Mouse (Mus musculus): ENCODE data around the gene Gstm2. TPM values are rescaled to one million over a fixed set of nuclear protein-coding genes. Genes with fewer than 3 reads are reported as not detected.
A peak's percentile ranks its signal among the peaks of the same experiment; 100 is the strongest.
"Not testable (repeated sequence)": the region's sequence is repeated elsewhere in the genome, so short reads cannot be mapped to it uniquely, and the experiment has no call there.

Gstm2 gene
- polyA plus RNA-seq, 1 experiment from 2014 or later, result 76.2 TPM

DNA sequence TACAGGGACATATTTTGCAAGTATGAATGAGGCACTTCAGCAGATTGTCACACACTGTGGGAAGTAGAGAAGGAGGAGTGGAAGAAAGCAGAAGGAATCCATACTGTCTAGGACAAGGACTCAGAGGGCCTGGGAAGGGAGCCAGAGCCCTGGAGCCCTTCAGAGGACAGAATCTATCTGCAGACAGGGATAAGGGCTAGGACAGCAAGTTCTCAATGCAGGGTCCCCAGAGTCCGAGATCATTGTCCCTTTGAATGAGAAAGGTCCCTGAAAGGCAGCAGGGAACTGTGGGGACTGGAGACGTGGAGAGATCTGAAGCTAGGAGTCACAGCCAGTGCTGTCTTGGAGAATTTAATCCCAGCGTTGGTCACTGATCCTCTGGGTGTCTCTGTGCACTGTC is 33.0 kb upstream of the Gstm2 start:
- H3K36me3 ChIP-seq (ENCODE audit: control insufficient read depth, insufficient read depth, low read length); H3K4me2 ChIP-seq (replicated peaks; ENCODE audit: low read depth, low read length); H3K4me3 ChIP-seq (ENCODE audit: low read length); H3K27ac ChIP-seq (ENCODE audit: low read depth, low read length); H3K9me3 ChIP-seq (ENCODE audit: control insufficient read depth, low read length); H3K27me3 ChIP-seq (ENCODE audit: control insufficient read depth, insufficient read depth, low read length); H3K4me1 ChIP-seq (ENCODE audit: control insufficient read depth, insufficient read depth, low read length); ATAC-seq (ENCODE audit: low FRiP score, low TSS enrichment); H3K9ac ChIP-seq (ENCODE audit: low read depth, low read length): not testable (repeated sequence)
- 84% methylated on average over 3 of the region's 3 CpGs for WGBS

GRCm38 (mm10) chr3:108018190-108018820 is 32.1 kb upstream of the Gstm2 start:
- Histone ChIP-seq H3K36me3 (ENCODE audit: control insufficient read depth, insufficient read depth, low read length) (no peaks in the 10 kb centered on the region), H3K27me3 (ENCODE audit: control insufficient read depth, insufficient read depth, low read length) (no peaks in the 10 kb centered on the region), H3K4me3 (ENCODE audit: low read length) (peak overlapping the region; percentile 12), H3K27ac (ENCODE audit: low read depth, low read length) (no peak overlapping the region), H3K4me1 (ENCODE audit: control insufficient read depth, insufficient read depth, low read length) (0 out of 2 replicates have a peak, but pooled peaks cover 2% of the 10 kb centered on the region), H3K9me3 (ENCODE audit: control insufficient read depth, low read length) (no peaks in the 10 kb centered on the region), H3K9ac (ENCODE audit: low read depth, low read length) (peak overlapping the region; percentile 46), H3K4me2 (replicated peaks; ENCODE audit: low read depth, low read length) (peak overlapping the region; percentile 60)
- no peak for ATAC-seq (ENCODE audit: low FRiP score, low TSS enrichment)
- 25% methylated on average over 14 of the region's 14 CpGs for WGBS

GRCm38 (mm10) chr3:108017473-108018189 is 31.4 kb upstream of the Gstm2 start, which contains the start of gene Gstm1:
Gene Gstm1, minus strand, starts transcription at chr3:108017973.
- peak; percentile 99 for ATAC-seq (ENCODE audit: low FRiP score, low TSS enrichment)
- peak within 1 kb of the TSS; percentile 37 for H3K4me3 ChIP-seq (ENCODE audit: low read length)
- no peaks in the 10 kb centered on the region for H3K27me3 ChIP-seq (ENCODE audit: control insufficient read depth, insufficient read depth, low read length)
- H3K27ac ChIP-seq (ENCODE audit: low read depth, low read length), result peak within 1 kb of the TSS; percentile 87
- no peaks in the 10 kb centered on the region for H3K36me3 ChIP-seq (ENCODE audit: control insufficient read depth, insufficient read depth, low read length)
- WGBS, result under 1% methylated on average over 31 of the region's 31 CpGs
- H3K4me2 ChIP-seq (replicated peaks; ENCODE audit: low read depth, low read length), result peak within 1 kb of the TSS; percentile 60
- H3K4me1 ChIP-seq (ENCODE audit: control insufficient read depth, insufficient read depth, low read length), result 0 out of 2 replicates have a peak, but pooled peaks cover 4% of the 10 kb centered on the region
- H3K9ac ChIP-seq (ENCODE audit: low read depth, low read length), result peak within 1 kb of the TSS; percentile 52
- no peaks in the 10 kb centered on the region for H3K9me3 ChIP-seq (ENCODE audit: control insufficient read depth, low read length)

DNA sequence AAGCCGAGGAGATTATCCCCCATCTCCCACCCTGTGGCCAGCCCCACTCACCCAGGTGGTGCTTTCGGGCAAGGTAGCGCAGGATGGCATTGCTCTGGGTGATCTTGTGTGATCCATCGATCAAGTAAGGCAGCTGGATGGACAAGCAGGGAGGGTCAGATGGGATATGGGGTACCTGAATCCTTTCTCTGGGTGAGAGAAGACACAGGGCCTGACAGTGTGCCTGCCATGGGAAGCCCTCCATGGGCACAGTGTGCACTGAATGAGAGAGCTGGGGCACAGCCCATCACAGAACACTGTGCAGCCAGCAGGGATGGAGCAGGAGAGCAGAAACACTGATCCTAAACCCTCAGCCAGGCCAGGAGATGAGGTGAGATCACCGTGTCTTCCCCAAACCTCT is 30.2 kb upstream of the Gstm2 start:
- H3K4me2 ChIP-seq (replicated peaks; ENCODE audit: low read depth, low read length); H3K27ac ChIP-seq (ENCODE audit: low read depth, low read length); H3K9me3 ChIP-seq (ENCODE audit: control insufficient read depth, low read length); H3K27me3 ChIP-seq (ENCODE audit: control insufficient read depth, insufficient read depth, low read length); H3K9ac ChIP-seq (ENCODE audit: low read depth, low read length); H3K36me3 ChIP-seq (ENCODE audit: control insufficient read depth, insufficient read depth, low read length); H3K4me1 ChIP-seq (ENCODE audit: control insufficient read depth, insufficient read depth, low read length); ATAC-seq (ENCODE audit: low FRiP score, low TSS enrichment); H3K4me3 ChIP-seq (ENCODE audit: low read length): not testable (repeated sequence)
- WGBS, result 83% methylated on average over 5 of the region's 5 CpGs

DNA sequence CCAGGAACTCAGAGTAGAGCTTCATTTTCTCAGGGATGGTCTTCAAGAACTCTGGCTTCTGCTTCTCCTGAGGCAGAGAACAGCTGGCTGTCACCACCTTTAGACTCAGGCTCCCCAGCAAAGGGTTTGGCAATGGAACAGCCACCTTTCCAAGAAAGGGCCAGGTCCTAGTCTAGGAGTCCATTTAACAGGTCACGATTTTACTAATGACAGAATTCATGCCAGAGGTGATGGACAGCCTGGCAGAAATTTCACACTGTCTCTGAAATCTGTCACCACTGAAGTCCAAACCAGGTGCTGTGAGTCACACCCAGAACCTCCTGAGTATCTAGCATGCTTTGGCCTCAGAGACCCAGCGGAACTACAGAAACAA is 28.7 kb upstream of the Gstm2 start:
- WGBS, result 84% methylated on average over 2 of the region's 2 CpGs
- H3K9ac ChIP-seq (ENCODE audit: low read depth, low read length), result no peak overlapping the region
- ATAC-seq (ENCODE audit: low FRiP score, low TSS enrichment), result no peak

GRCm38 (mm10) chr3:108014098-108014973 is 28.1 kb upstream of the Gstm2 start:
- no peak overlapping the region for H3K4me3 ChIP-seq (ENCODE audit: low read length)
- no peak overlapping the region for H3K4me2 ChIP-seq (replicated peaks; ENCODE audit: low read depth, low read length)
- H3K4me1 ChIP-seq (ENCODE audit: control insufficient read depth, insufficient read depth, low read length), result 0 out of 2 replicates have a peak, but pooled peaks cover 4% of the 10 kb centered on the region
- WGBS, result 59% methylated on average over 8 of the region's 8 CpGs
- H3K27ac ChIP-seq (ENCODE audit: low read depth, low read length), result no peak overlapping the region
- H3K9me3 ChIP-seq (ENCODE audit: control insufficient read depth, low read length), result no peaks in the 10 kb centered on the region
- no peaks in the 10 kb centered on the region for H3K36me3 ChIP-seq (ENCODE audit: control insufficient read depth, insufficient read depth, low read length)
- H3K27me3 ChIP-seq (ENCODE audit: control insufficient read depth, insufficient read depth, low read length), result no peaks in the 10 kb centered on the region
- H3K9ac ChIP-seq (ENCODE audit: low read depth, low read length), result no peak overlapping the region
- ATAC-seq (ENCODE audit: low FRiP score, low TSS enrichment), result no peak

More for the DNA sequence above, 28.7 kb upstream of the Gstm2 start:
- Histone ChIP-seq H3K27ac (ENCODE audit: low read depth, low read length) (no peak overlapping the region), H3K4me1 (ENCODE audit: control insufficient read depth, insufficient read depth, low read length) (0 out of 2 replicates have a peak, but pooled peaks cover 4% of the 10 kb centered on the region), H3K4me2 (replicated peaks; ENCODE audit: low read depth, low read length) (no peak overlapping the region), H3K36me3 (ENCODE audit: control insufficient read depth, insufficient read depth, low read length) (no peaks in the 10 kb centered on the region), H3K9me3 (ENCODE audit: control insufficient read depth, low read length) (no peaks in the 10 kb centered on the region), H3K27me3 (ENCODE audit: control insufficient read depth, insufficient read depth, low read length) (no peaks in the 10 kb centered on the region), H3K4me3 (ENCODE audit: low read length) (no peak overlapping the region)

DNA sequence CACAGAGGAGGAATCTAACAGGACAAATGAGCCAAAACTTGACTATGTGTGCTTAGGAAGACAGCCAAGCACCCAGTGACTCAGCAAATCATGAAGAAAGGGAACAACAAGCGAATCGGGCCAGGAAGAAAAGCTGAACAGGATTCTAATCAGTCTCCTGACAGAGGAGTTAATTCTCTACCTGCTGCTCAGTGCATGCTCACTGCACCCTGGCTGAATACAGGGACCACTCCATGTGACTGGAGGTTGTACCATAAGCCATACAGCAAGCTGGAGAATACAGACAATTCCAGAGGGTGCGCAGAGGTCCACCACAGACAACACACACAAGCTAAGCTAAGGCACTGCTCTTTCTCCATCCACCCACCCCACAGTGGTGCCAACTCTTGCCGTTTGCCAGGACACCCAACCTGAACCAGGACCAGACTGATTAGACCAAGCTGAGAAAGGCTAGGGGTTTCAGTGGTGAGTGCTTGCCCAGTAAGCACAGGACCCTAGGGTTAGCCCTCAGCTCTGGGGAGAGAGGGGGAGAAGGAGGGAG is 27.1 kb upstream of the Gstm2 start:
- WGBS, result 83% methylated on average over 4 of the region's 4 CpGs
- no peak overlapping the region for H3K27ac ChIP-seq (ENCODE audit: low read depth, low read length)
- H3K4me2 ChIP-seq (replicated peaks; ENCODE audit: low read depth, low read length), result no peak overlapping the region
- no peaks in the 10 kb centered on the region for H3K9me3 ChIP-seq (ENCODE audit: control insufficient read depth, low read length)
- no peak for ATAC-seq (ENCODE audit: low FRiP score, low TSS enrichment)
- no peaks in the 10 kb centered on the region for H3K36me3 ChIP-seq (ENCODE audit: control insufficient read depth, insufficient read depth, low read length)
- 0 out of 2 replicates have a peak, but pooled peaks cover 4% of the 10 kb centered on the region for H3K4me1 ChIP-seq (ENCODE audit: control insufficient read depth, insufficient read depth, low read length)
- H3K4me3 ChIP-seq (ENCODE audit: low read length), result no peak overlapping the region
- no peak overlapping the region for H3K9ac ChIP-seq (ENCODE audit: low read depth, low read length)
- no peaks in the 10 kb centered on the region for H3K27me3 ChIP-seq (ENCODE audit: control insufficient read depth, insufficient read depth, low read length)

- no peak for ATAC-seq (ENCODE audit: low FRiP score, low TSS enrichment)
- Histone ChIP-seq H3K4me2 (replicated peaks; ENCODE audit: low read depth, low read length) (no peak overlapping the region), H3K36me3 (ENCODE audit: control insufficient read depth, insufficient read depth, low read length) (no peaks in the 10 kb centered on the region), H3K27me3 (ENCODE audit: control insufficient read depth, insufficient read depth, low read length) (no peaks in the 10 kb centered on the region), H3K4me3 (ENCODE audit: low read length) (no peak overlapping the region), H3K9ac (ENCODE audit: low read depth, low read length) (no peak overlapping the region), H3K4me1 (ENCODE audit: control insufficient read depth, insufficient read depth, low read length) (0 out of 2 replicates have a peak, but pooled peaks cover 4% of the 10 kb centered on the region), H3K27ac (ENCODE audit: low read depth, low read length) (no peak overlapping the region), H3K9me3 (ENCODE audit: control insufficient read depth, low read length) (no peaks in the 10 kb centered on the region)
- WGBS, result 78% methylated on average over 3 of the region's 3 CpGs
These were observed 25.3 kb upstream of the Gstm2 start for GRCm38 (mm10) chr3:108011558-108011957.

Measured in kidney, embryonic 14.5 days (tissue).